Mouse (Mus musculus) forebrain, embryonic 16.5 days (tissue): ENCODE results near the gene Rcn3. TPM values are rescaled to one million over a fixed set of nuclear protein-coding genes. Genes with fewer than 3 reads are reported as not detected.

Experiments used
- ATAC-seq: fragments of 200-750 bp; cut with Nextera tagmentation; 2 replicates; pipeline ENCODE4 v1.8.0; 2017; ENCODE audit warnings: mild to moderate bottlenecking, moderate library complexity
- H3K27ac ChIP-seq: fragments of 300-500 bp; sonication (generic); 2 replicates; pipeline ENCODE4 v1.5.1; 2014; ENCODE audit warnings: low read length, control low read depth
- H3K27me3 ChIP-seq: fragments of 300-500 bp; sonication (generic); replicated peaks from 2 replicates; pipeline ENCODE4 v1.6.1; 2014; ENCODE audit warnings: low read length; ENCODE audit not compliant: control insufficient read depth, insufficient read depth
- H3K36me3 ChIP-seq: fragments of 300-500 bp; sonication (generic); 2 replicates; pipeline ENCODE4 v1.6.1; 2014; ENCODE audit not compliant: control insufficient read depth, insufficient read depth
- H3K4me1 ChIP-seq: fragments of 300-500 bp; sonication (generic); replicated peaks from 2 replicates; pipeline ENCODE4 v1.6.1; 2014; ENCODE audit warnings: low read length; ENCODE audit not compliant: control insufficient read depth, insufficient read depth
- H3K4me2 ChIP-seq: fragments of 300-500 bp; sonication (generic); 2 replicates; pipeline ENCODE4 v1.6.1; 2014; ENCODE audit warnings: mild to moderate bottlenecking, low read length, control low read depth
- H3K4me3 ChIP-seq: fragments of 300-500 bp; sonication (generic); replicated peaks from 2 replicates; pipeline ENCODE4 v1.5.1; 2014; ENCODE audit warnings: mild to moderate bottlenecking, low read length, control low read depth
- H3K9ac ChIP-seq: fragments of 300-500 bp; sonication (generic); replicated peaks from 2 replicates; pipeline ENCODE4 v1.6.1; 2014; ENCODE audit warnings: low read depth, low read length, control low read depth
- H3K9me3 ChIP-seq: fragments of 300-500 bp; sonication (generic); 2 replicates; pipeline ENCODE4 v1.6.1; 2016; ENCODE audit warnings: low read length; ENCODE audit not compliant: control insufficient read depth
- WGBS: fragments of 180-500 bp; shearing (Covaris S2); extraction: QIAGEN DNeasy Blood & Tissue Kit; methylation state at CpG from one replicate; pipeline ENCODE4 v1.1.7; 2014; 5-methylcytosine and 5-hydroxymethylcytosine counted together
- polyA plus RNA-seq: library from polyadenylated mRNA; unstranded; fragments of >200 nt; fragmentation: Nextera tagmentation; extraction: Ambion mirVana; gene quantifications from 2 replicates; pipeline ENCODE4 v1.2.1, GENCODE M21; 2015

Rcn3 gene
- polyA plus RNA-seq, 1 experiment from 2014 or later, result 50.8 TPM

GRCm38 (mm10) chr7:45047491-45047890 is 44.5 kb downstream of the Rcn3 start:
- Histone ChIP-seq H3K27ac (no peak overlapping the region), H3K4me3 (no peak overlapping the region), H3K4me1 (peaks cover 18% of the 10 kb centered on the region), H3K9me3 (no peaks in the 10 kb centered on the region), H3K36me3 (peaks cover 54% of the 10 kb centered on the region), H3K9ac (no peak overlapping the region), H3K4me2 (no peak overlapping the region), H3K27me3 (no peaks in the 10 kb centered on the region)
- ATAC-seq, result no peak
- WGBS, result 93% methylated on average over 14 of the region's 14 CpGs

DNA sequence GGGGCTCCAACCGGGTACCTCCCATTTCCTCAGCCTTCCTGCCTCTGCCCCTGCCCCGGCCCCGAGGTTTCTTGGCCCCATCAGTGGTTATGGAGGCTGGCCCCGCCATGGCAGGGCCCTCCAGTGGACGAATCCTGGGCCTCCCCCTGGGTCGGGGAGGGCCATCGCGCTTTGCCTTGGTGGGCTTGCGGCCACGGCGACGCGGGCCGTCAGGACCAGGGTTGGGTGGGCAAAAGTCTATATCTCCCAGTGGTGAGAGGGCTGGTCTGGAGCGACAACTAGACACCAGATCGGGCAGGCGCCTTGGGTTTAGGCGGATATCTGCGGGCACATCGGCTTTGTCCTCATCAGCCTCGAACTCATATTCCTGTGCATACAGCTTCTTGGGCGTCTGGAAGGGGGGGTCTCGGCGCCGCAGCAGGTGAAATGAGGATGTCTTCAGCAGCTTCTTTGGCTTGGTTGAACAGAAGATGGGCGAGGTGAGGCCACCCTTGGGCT is 45.1 kb downstream of the Rcn3 start:
- no peaks in the 10 kb centered on the region for H3K9me3 ChIP-seq
- peaks cover 18% of the 10 kb centered on the region for H3K4me1 ChIP-seq
- peaks cover 54% of the 10 kb centered on the region for H3K36me3 ChIP-seq
- no peak overlapping the region for H3K4me2 ChIP-seq
- H3K9ac ChIP-seq, result no peak overlapping the region
- no peak overlapping the region for H3K27ac ChIP-seq
- 96% methylated on average over 26 of the region's 26 CpGs for WGBS
- ATAC-seq, result no peak
- no peak overlapping the region for H3K4me3 ChIP-seq
- no peaks in the 10 kb centered on the region for H3K27me3 ChIP-seq

DNA sequence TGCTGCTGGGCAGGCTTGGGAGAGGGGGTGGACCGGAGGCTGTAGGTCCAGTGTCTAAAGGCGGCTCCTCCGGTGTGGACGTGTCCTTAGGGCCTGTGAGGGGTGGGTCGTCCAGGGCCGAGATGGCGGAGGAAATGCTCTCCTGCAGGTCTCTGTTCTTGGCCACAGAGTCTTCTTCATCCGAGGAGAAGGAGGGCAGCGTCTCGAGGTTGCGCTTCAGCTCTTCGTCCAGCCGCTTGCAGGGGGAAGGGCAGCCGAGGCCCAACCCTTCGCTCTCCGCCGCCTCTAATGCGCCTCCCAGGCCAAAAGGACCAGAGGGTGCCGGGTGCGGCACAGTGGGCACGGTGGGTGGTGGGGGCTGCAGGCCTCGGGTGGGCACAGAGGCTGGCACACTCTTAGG is 46.3 kb downstream of the Rcn3 start:
- 91% methylated on average over 22 of the region's 22 CpGs for WGBS
- no peak for ATAC-seq

DNA sequence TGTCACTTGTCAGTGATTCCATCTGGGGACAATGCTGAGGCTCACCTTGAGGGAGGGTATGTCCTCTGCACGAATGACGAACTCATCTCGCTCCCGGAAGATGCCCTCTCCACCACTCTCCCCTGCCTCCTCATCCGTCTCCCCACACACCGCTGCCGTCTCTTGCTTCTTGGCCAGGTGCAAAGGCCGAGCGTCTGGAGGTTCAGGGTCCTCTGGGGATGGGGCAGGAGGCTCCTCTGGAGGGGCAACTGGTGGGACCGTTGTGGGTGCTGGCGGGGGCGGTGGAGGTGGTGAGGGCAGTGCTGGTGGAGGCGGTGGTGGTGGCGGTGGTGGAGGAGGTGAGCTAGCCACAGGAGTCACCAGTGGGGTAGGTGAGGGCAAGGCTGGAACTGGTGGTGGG is 48.7 kb downstream of the Rcn3 start:
- peaks cover 61% of the 10 kb centered on the region for H3K36me3 ChIP-seq
- H3K27me3 ChIP-seq, result no peaks in the 10 kb centered on the region
- WGBS, result 93% methylated on average over 14 of the region's 14 CpGs
- ATAC-seq, result no peak
- H3K9me3 ChIP-seq, result no peaks in the 10 kb centered on the region
- H3K4me1 ChIP-seq, result no peaks in the 10 kb centered on the region
- no peak overlapping the region for H3K4me2 ChIP-seq
- H3K27ac ChIP-seq, result no peak overlapping the region
- no peak overlapping the region for H3K9ac ChIP-seq
- no peak overlapping the region for H3K4me3 ChIP-seq

More for the DNA sequence above, 46.3 kb downstream of the Rcn3 start:
- H3K9ac ChIP-seq, result no peak overlapping the region
- no peaks in the 10 kb centered on the region for H3K9me3 ChIP-seq
- no peak overlapping the region for H3K4me2 ChIP-seq
- peaks cover 6% of the 10 kb centered on the region for H3K4me1 ChIP-seq
- H3K27me3 ChIP-seq, result no peaks in the 10 kb centered on the region
- no peak overlapping the region for H3K4me3 ChIP-seq
- H3K36me3 ChIP-seq, result peaks cover 58% of the 10 kb centered on the region
- no peak overlapping the region for H3K27ac ChIP-seq

DNA sequence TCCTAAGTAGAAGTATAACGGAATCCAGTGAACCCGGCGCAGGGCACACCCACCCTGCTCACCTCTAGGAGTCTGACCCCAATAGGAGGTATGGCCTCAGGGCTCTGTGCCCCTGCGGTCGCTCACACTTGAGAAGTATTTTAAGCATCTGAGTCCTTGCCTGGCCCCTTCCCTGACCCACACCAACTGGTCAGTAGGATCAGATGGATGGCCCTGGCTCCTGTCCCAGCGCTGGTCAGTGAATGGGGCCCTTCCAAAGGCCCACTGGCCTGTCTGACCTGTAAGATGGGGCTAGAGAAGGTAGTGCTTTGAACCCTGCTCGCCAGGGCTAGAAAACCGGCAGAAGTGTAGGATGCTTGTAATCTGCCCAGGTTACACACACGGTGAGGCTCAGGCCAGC is 51.2 kb downstream of the Rcn3 start:
- Histone ChIP-seq H3K9me3 (no peaks in the 10 kb centered on the region), H3K27me3 (no peaks in the 10 kb centered on the region), H3K4me1 (no peaks in the 10 kb centered on the region), H3K9ac (no peak overlapping the region), H3K4me3 (no peak overlapping the region), H3K4me2 (no peak overlapping the region), H3K27ac (no peak overlapping the region), H3K36me3 (peaks cover 65% of the 10 kb centered on the region)
- no peak for ATAC-seq
- WGBS, result 94% methylated on average over 9 of the region's 9 CpGs

GRCm38 (mm10) chr7:45038411-45038810 is 53.6 kb downstream of the Rcn3 start:
- ATAC-seq, result no peak
- Histone ChIP-seq H3K4me2 (no peak overlapping the region), H3K4me3 (no peak overlapping the region), H3K27ac (no peak overlapping the region), H3K36me3 (peaks cover 75% of the 10 kb centered on the region), H3K9me3 (no peaks in the 10 kb centered on the region), H3K27me3 (no peaks in the 10 kb centered on the region), H3K9ac (no peak overlapping the region), H3K4me1 (no peaks in the 10 kb centered on the region)
- 95% methylated on average over 9 of the region's 9 CpGs for WGBS

GRCm38 (mm10) chr7:45037720-45038361 is 54.2 kb downstream of the Rcn3 start:
- ATAC-seq, result peak; percentile 61; the same call in 1 of the 2 replicates
- H3K27me3 ChIP-seq, result no peaks in the 10 kb centered on the region
- WGBS, result 71% methylated on average over 7 of the region's 7 CpGs
- peaks cover 77% of the 10 kb centered on the region for H3K36me3 ChIP-seq
- H3K9me3 ChIP-seq, result no peaks in the 10 kb centered on the region
- no peak overlapping the region for H3K9ac ChIP-seq
- no peak overlapping the region for H3K27ac ChIP-seq
- H3K4me3 ChIP-seq, result no peak overlapping the region
- no peaks in the 10 kb centered on the region for H3K4me1 ChIP-seq
- H3K4me2 ChIP-seq, result no peak overlapping the region

DNA sequence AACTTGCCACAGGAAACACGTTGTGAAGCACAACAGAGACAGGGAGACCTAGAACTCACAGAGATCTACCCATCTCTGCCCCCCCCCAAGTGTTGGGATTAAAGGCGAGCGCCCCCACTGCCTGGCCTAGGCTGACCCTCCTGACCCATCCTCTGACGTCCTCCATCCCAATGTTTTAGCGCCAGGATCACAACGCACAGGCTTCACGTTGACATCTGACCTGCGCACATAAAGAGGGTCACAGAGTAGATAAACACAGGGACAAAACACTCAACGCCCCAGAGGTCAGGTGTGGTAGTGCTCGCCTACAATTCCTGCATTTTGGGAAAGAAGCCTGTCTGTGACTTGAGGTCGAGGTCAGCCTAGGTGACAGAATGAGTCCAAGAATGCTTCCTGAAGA is 55.3 kb downstream of the Rcn3 start:
- Histone ChIP-seq H3K36me3 (peaks cover 76% of the 10 kb centered on the region), H3K4me3 (no peak overlapping the region), H3K9me3 (no peaks in the 10 kb centered on the region), H3K27me3 (no peaks in the 10 kb centered on the region), H3K27ac (no peak overlapping the region), H3K4me1 (no peaks in the 10 kb centered on the region), H3K9ac (no peak overlapping the region), H3K4me2 (no peak overlapping the region)
- ATAC-seq, result no peak
- WGBS, result 91% methylated on average over 11 of the region's 11 CpGs

DNA sequence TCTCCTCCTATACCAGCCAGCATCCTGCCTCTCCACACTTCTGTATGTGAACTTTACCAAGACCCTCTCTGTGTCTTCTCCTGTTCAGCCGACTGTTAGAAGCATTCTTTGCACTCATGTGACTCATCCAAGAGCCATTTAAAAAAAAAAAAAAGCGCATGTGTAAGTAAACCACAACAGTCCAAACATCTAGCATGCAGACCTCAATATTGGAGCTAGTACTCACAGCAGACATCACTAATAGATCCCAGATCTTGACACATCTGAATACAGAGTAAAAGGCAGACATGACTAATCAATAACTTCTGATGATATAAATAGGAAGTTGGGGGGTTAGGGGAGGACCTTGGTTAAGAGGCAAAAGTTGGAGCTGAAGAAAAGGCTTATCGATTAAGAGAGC is 56.4 kb downstream of the Rcn3 start:
- no peak for ATAC-seq
- Histone ChIP-seq H3K36me3 (peaks cover 78% of the 10 kb centered on the region), H3K4me2 (no peak overlapping the region), H3K27me3 (no peaks in the 10 kb centered on the region), H3K9me3 (no peaks in the 10 kb centered on the region), H3K27ac (no peak overlapping the region), H3K9ac (no peak overlapping the region), H3K4me1 (no peaks in the 10 kb centered on the region), H3K4me3 (no peak overlapping the region)
- 93% methylated on average over 3 of the region's 3 CpGs for WGBS
